Mouse (Mus musculus) E14TG2a.4 (cell line): ENCODE data around the gene Usp6nl.

Experiments used
- H3K27me3 ChIP-seq: 2 replicates; pipeline ENCODE4 v1.6.1; 2014; ENCODE audit warnings: low read length, control low read depth; ENCODE audit not compliant: insufficient read depth
- H3K36me3 ChIP-seq: 2 replicates; pipeline ENCODE4 v1.6.1; 2014; ENCODE audit warnings: low read length, control low read depth; ENCODE audit not compliant: insufficient read depth
- H3K4me1 ChIP-seq: replicated peaks from 2 replicates; pipeline ENCODE4 v1.6.1; 2014; ENCODE audit warnings: low read depth, low read length, control low read depth
- H3K4me3 ChIP-seq: replicated peaks from 2 replicates; pipeline ENCODE4 v1.5.1; 2014; ENCODE audit warnings: mild to moderate bottlenecking, low read length
- H3K9me3 ChIP-seq: 2 replicates; pipeline ENCODE4 v1.6.1; 2014; ENCODE audit warnings: low read length, control low read depth
- CTCF ChIP-seq: conservative IDR thresholded peaks from 2 replicates; pipeline ENCODE4 v1.5.1; 2014; ENCODE audit warnings: low read length
- NANOG ChIP-seq: IDR thresholded peaks from 2 replicates; pipeline ENCODE4 v1.6.1; 2014; ENCODE audit warnings: borderline replicate concordance, low read length, mixed read lengths
- POU5F1 ChIP-seq: IDR thresholded peaks from 2 replicates; pipeline ENCODE4 v1.6.1; 2014; ENCODE audit warnings: low read length, borderline replicate concordance

Gene Usp6nl

DNA sequence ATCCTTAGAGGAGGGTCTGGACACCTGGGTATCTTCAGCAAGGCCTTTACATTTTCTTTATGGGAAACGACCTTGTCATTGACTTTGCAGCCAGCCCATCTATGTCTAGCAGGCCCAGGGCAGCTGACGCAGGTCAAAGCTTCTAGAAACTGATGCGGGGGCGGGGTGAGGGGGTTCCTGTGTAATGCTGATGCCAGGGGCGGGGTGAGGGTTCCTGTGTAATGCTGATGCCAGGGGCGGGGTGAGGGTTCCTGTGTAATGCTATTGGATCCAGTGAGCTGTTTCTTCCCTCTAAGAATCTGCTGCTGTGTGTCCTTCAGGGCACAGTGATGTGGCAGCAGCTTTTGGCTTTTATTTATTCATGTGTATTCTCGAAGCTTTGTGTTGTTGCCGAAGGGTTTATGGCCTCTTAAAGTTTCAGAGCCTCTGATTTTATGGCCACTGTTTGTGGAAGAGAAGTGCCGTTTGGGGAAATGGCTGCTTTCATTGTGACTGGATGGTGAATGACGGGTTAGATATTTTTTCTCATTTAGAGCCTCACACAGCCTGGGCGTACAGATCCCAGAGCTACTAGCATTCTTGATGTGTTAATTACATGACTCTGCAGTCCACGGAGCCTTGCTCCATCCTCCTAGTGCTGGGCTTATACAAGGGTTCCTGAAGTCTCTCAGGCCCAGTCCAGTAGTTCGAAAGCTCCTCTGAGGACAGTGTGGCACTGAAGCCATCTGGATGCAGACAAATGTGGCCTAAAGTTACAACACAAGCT is 137.0 kb downstream of the Usp6nl start:
- Histone ChIP-seq H3K4me1 (peaks cover 29% of the 10 kb centered on the region), H3K9me3 (0 out of 2 replicates have a peak, but pooled peaks cover 9% of the 10 kb centered on the region), H3K36me3 (no peaks in the 10 kb centered on the region), H3K4me3 (peak overlapping the region; percentile 26; the same call in 1 of the 2 replicates), H3K27me3 (peaks cover 15% of the 10 kb centered on the region; the same call in 1 of the 2 replicates)
- no peak for TF ChIP-seq NANOG
- TF ChIP-seq CTCF = no peak
- no peak for TF ChIP-seq POU5F1

DNA sequence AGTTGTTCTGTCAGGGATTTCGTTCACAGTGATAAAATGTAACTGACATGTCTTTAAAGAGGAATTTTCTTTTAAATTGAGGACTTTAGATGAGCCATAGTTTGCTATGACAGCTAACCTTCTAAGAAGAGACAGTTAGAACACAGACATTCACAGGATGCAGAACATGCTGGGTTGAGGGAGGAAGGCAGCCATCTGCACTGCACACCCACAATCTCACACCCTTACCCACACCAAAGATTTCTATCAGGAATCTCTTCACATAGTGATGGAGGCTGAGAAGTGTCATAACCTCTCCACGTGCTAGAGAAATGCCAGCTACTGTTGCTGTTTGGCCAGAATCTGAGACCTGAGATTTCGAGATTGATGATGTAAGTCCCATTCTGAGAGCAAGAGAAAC is 139.8 kb downstream of the Usp6nl start:
- peaks cover 21% of the 10 kb centered on the region for H3K27me3 ChIP-seq
- H3K36me3 ChIP-seq = no peaks in the 10 kb centered on the region
- H3K9me3 ChIP-seq = peaks cover 20% of the 10 kb centered on the region
- H3K4me1 ChIP-seq = peaks cover 32% of the 10 kb centered on the region
- no peak overlapping the region for H3K4me3 ChIP-seq
- no peak for TF ChIP-seq NANOG
- no peak for TF ChIP-seq CTCF
- TF ChIP-seq POU5F1 = no peak

DNA sequence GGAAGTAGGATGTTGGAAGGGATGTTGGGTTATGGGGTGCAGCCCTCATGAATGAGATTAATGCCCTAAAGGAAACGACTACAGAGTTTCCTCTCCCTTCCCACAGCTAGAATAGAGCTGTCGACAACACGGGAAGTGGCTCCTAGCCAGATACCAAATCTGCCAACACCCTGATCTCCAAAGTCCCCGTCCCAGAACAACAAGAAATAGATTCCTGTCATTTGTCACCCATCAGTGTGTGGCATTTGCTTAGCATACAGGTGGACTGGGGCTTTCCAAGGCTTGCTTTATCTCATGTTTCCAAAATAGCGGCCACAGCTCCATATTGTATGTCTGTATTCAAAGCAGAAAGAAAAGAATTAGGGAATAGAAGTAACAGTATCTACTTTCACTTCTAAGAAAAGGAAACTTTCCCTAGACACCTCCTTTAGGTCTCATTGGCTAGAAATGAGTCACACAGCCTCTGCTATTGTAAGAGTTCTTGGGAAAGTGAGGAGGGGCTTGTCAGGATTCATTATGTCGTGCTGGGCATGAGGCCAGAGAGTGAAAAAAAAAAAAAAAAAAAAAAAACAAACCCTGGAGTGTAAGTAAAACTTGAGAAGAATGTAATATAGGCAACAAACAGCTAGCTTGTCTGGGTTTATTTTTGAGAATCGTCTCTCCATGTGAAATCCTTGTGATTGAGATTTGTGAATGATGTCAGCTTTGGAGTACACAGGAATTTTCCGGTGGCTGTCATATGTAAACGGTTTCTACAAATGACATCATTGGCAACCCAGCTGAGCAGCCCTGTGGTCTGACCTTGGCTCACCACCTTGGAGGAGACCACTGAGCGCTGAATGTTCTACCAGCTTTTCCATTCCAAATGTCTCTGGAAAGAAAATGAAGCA is 141.6 kb downstream of the Usp6nl start:
- Histone ChIP-seq H3K4me1 (peaks cover 24% of the 10 kb centered on the region), H3K27me3 (peaks cover 14% of the 10 kb centered on the region), H3K36me3 (no peaks in the 10 kb centered on the region), H3K9me3 (peaks cover 20% of the 10 kb centered on the region), H3K4me3 (no peak overlapping the region)
- no peak for TF ChIP-seq NANOG
- TF ChIP-seq CTCF = no peak
- TF ChIP-seq POU5F1 = no peak

DNA sequence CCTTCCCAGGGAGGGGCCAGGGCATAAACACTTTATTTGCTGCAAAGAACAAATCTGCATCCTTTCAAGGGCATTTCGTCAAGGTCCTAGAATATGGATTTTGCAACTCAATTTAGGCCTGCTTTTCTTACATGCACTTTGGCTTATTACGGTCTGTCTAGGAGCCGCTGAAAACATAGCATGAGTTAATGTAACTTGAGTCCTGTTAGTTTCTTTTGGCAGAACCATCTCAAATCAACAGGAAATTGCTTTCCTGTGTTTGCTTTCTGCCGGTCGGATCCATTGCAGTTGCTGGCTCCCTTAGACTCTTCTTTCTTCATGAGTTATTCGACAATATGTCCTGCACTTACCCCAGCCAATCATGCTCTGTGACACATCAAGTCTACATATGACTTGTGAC is 143.9 kb downstream of the Usp6nl start:
- Histone ChIP-seq H3K36me3 (no peaks in the 10 kb centered on the region), H3K9me3 (peaks cover 20% of the 10 kb centered on the region), H3K27me3 (peaks cover 24% of the 10 kb centered on the region), H3K4me1 (peaks cover 9% of the 10 kb centered on the region; the same call in 1 of the 2 replicates), H3K4me3 (no peak overlapping the region)
- TF ChIP-seq POU5F1 = no peak
- no peak for TF ChIP-seq CTCF
- no peak for TF ChIP-seq NANOG

DNA sequence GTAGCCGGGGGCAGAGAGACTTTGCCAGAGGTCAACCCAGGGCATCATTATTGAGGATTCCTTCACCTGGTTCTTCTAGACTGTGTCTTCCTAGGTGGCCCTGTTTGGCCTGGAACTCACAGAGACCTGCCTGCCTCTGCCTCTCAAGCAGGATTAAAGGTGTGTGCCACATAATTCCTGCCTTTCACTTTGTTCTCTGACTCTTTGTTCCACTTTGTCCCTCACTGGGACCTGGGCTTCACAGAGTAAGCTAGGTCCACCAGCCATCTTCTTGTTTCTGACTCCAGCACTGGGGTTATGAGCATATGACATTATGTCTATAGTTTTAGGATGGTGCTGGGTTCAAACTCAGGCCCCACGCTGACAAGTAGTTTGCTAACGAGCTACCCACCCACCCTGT is 144.9 kb downstream of the Usp6nl start:
- H3K4me3 ChIP-seq = no peak overlapping the region
- H3K27me3 ChIP-seq = peaks cover 28% of the 10 kb centered on the region
- H3K36me3 ChIP-seq = no peaks in the 10 kb centered on the region
- TF ChIP-seq POU5F1 (no peak), CTCF (no peak), NANOG (no peak)
- peaks cover 20% of the 10 kb centered on the region for H3K9me3 ChIP-seq
- H3K4me1 ChIP-seq = peaks cover 9% of the 10 kb centered on the region; the same call in 1 of the 2 replicates

DNA sequence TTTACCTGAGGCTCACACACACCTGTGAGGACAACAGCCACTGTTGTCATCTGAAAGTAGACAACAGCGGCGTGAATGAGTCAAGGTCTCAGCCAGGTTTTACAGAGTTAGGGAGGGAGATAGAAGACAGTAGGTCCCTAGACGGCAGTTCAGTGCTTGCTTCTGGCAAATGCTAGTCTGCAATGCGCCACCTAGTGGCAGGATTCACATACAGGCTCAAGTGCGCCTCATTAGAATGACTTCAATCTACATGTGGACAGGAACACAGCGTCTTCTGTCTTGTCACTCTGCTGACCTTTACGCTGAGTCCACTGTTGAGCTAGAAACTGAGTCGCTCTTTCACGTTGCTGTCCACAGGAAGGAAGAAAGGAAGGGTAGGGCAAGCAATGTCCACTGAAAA is 146.7 kb downstream of the Usp6nl start:
- H3K4me3 ChIP-seq = no peak overlapping the region
- no peaks in the 10 kb centered on the region for H3K36me3 ChIP-seq
- peaks cover 28% of the 10 kb centered on the region for H3K27me3 ChIP-seq
- TF ChIP-seq NANOG = no peak
- no peak for TF ChIP-seq POU5F1
- TF ChIP-seq CTCF = peak; percentile 90
- H3K9me3 ChIP-seq = peaks cover 11% of the 10 kb centered on the region
- H3K4me1 ChIP-seq = peaks cover 9% of the 10 kb centered on the region; the same call in 1 of the 2 replicates

DNA sequence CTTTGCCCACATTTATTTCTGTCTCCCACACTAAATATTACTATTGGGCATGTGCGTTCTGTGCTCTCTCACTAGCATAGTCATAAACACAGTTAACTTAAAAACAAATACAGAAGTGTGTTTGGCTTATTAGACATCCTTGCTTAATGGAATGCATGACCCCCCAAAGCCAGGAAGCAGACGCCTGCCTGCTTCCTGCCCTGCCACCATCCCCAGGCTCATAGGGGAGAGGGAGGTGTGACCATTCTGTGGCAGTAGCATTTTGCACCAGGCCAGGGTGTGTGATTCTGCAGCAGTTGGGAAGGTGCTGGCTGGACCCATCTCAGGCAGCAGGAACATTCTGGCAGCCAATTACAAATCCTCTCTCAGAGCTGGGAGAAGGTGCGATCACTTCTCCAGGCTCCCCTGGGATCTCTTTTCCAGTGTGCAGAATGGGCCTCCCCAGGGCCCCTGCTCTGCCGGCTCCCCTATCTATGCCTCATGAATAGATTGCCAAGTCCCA is 148.7 kb downstream of the Usp6nl start:
- Histone ChIP-seq H3K4me1 (peaks cover 6% of the 10 kb centered on the region; the same call in 1 of the 2 replicates), H3K27me3 (peaks cover 26% of the 10 kb centered on the region), H3K4me3 (no peak overlapping the region), H3K9me3 (peaks cover 16% of the 10 kb centered on the region), H3K36me3 (no peaks in the 10 kb centered on the region)
- TF ChIP-seq CTCF (no peak), NANOG (no peak), POU5F1 (no peak)

DNA sequence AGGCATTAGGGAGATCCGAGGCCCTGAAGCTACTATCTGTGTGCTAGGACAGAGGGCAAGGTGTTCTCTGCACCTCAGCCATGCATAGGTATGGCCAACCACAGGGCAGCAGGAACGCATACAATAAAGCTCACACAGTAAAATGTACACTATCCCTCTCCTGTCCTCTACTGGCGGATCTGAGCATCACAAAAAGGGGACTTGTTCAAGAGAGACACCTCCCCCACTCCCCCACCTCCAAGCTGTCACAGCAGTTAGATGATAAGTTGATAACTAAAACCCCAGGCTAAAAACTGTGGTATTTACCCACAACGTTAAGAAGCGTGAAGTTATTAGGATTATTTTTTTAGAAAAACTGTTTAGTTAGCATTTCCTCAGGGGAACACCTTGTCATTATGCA is 151.4 kb downstream of the Usp6nl start:
- TF ChIP-seq POU5F1 = no peak
- 0 out of 2 replicates have a peak, but pooled peaks have one; percentile 7 for TF ChIP-seq CTCF
- no peak for TF ChIP-seq NANOG
- peaks cover 13% of the 10 kb centered on the region for H3K9me3 ChIP-seq
- H3K36me3 ChIP-seq = no peaks in the 10 kb centered on the region
- H3K27me3 ChIP-seq = peaks cover 18% of the 10 kb centered on the region
- H3K4me3 ChIP-seq = no peak overlapping the region
- H3K4me1 ChIP-seq = peaks cover 2% of the 10 kb centered on the region; the same call in 1 of the 2 replicates
